Mouse (Mus musculus) liver, adult 2 months (tissue): ENCODE measurements around the gene Adcy6.

ENCODE experiments used
- CTCF ChIP-seq: fragments of 200-500 bp; IDR thresholded peaks from 2 replicates; pipeline ENCODE4 v1.5.1; 2011; ENCODE audit warnings: low read depth, low read length, control low read depth
- POLR2A ChIP-seq: fragments of 200-500 bp; IDR thresholded peaks from 2 replicates; pipeline ENCODE4 v1.6.1; 2011; ENCODE audit warnings: low read length, control low read depth; ENCODE audit not compliant: insufficient read depth; ENCODE audit errors: extremely low read depth

GRCm38 (mm10) chr15:98569795-98570365, 40.0 kb downstream of the Adcy6 start:
- TF ChIP-seq CTCF, result no peak
- no peak for TF ChIP-seq POLR2A
